In the genomic region with DNA sequence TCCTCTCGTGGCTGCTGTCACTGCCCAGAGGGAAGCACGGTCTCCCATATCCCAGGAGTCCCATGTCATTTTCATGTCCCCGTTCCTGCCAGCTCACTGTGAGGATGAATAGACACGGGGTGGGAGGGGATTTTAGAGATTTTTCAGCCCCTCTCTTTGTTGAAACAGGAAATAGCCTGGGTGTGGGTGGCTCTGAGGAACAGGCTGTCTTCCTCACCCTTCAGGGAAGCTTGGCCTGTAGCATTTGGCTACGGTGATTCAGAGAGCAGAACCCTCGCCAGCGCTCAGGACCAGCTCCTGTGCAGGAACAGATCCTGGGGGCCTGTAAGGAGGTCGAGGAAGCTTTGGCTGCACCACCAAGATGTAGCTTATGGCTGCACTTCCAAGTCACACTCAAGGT, we compare ENCODE assay signal across 22 mouse cellular contexts. TPM values are rescaled to one million over a fixed set of nuclear protein-coding genes. Genes with fewer than 3 reads are reported as not detected.
DNase-seq lines count a peak whose midpoint lies in the region; ATAC-seq and TF ChIP-seq lines count a peak whose summit lies in the region.
"Had no signal": no experiment of that assay in that cellular context is flagged by ENCODE, and none has a peak within 500 bp of the region (broad histone marks: within the 10 kb centered on the region; RNA-seq: fewer than 3 reads in every experiment).

No protein-coding gene starts in this region.

- TF ChIP-seq EP300 in lung, postnatal 0 days (IDR thresholded peaks at IDR 0.05), result no peak

- WGBS in lung, postnatal 0 days, result 61% methylated on average over 8 of the region's 8 CpGs

- H3K4me3 ChIP-seq in layer of hippocampus, adult 2 months, result no peak overlapping the region
- no peak overlapping the region for H3K4me3 ChIP-seq in lung, postnatal 0 days (ENCODE audit: low read depth, low read length)
- no peak overlapping the region for H3K4me3 ChIP-seq in cortical plate, adult 2 months (ENCODE audit: insufficient read depth, low read length)
- H3K4me3 ChIP-seq: erythroblast, embryonic 14.5 days; intestine, embryonic 15.5 days; liver, embryonic 12.5 days had no signal

- no peak overlapping the region for H3K4me2 ChIP-seq in lung, postnatal 0 days (replicated peaks; ENCODE audit: low read depth, low read length)
- H3K4me2 ChIP-seq: intestine, embryonic 15.5 days; liver, embryonic 12.5 days had no signal

- H3K27ac ChIP-seq in layer of hippocampus, adult 2 months, result peak overlapping the region; percentile 75
- no peak overlapping the region for H3K27ac ChIP-seq in lung, postnatal 0 days (ENCODE audit: low read length)
- peak overlapping the region; percentile 10; the same call in 1 of the 2 replicates for H3K27ac ChIP-seq in cortical plate, adult 2 months (ENCODE audit: insufficient read depth, low read length)
- H3K27ac ChIP-seq: hindbrain, postnatal 0 days; intestine, embryonic 15.5 days; liver, embryonic 12.5 days had no signal

- H3K4me1 ChIP-seq in lung, postnatal 0 days (ENCODE audit: insufficient read depth, low read depth, low read length), result no peaks in the 10 kb centered on the region
- H3K4me1 ChIP-seq in cortical plate, adult 2 months (ENCODE audit: control insufficient read depth, insufficient read depth, low read length), result peaks cover 12% of the 10 kb centered on the region
- H3K4me1 ChIP-seq: intestine, embryonic 15.5 days; liver, embryonic 12.5 days had no signal

- TF ChIP-seq POLR2A in cortical plate, adult 2 months (IDR thresholded peaks at IDR 0.05; ENCODE audit: extremely low read depth, insufficient read depth, low read length), result no peak

- H3K9me3 ChIP-seq in lung, postnatal 0 days (ENCODE audit: low read length), result no peaks in the 10 kb centered on the region
- H3K9me3 ChIP-seq: intestine, embryonic 15.5 days; liver, embryonic 12.5 days had no signal

- no peak for TF ChIP-seq CTCF in layer of hippocampus, adult 2 months (conservative IDR thresholded peaks at IDR 0.05)
- no peak for TF ChIP-seq CTCF in lung, postnatal 0 days (IDR thresholded peaks at IDR 0.05)
- TF ChIP-seq CTCF in cortical plate, adult 2 months (IDR thresholded peaks at IDR 0.05; ENCODE audit: extremely low read depth, insufficient read depth, low read length), result no peak

- DNase-seq in cerebellum, adult 9-11 months, result peak; percentile 59
- DNase-seq in cerebellum, postnatal 10 days, result no peak
- peak in 1 of 2 experiments; percentile 35 for DNase-seq in layer of hippocampus, adult 2 months (ENCODE audit: low spot score in 2 of 2)
- no peak for DNase-seq in layer of hippocampus, adult 11-12 months (ENCODE audit: low spot score)
- DNase-seq in lung, postnatal 10 days, result peak; percentile 3
- no peak for DNase-seq in lung, postnatal 0 days (ENCODE audit: low spot score)
- DNase-seq in heart, adult 9 months (ENCODE audit: low spot score in 2 of 2), result no peak
- DNase-seq: adrenal gland, postnatal 14 days; gastrocnemius, postnatal 10 days; heart, postnatal 14 days; kidney, adult 2 months; kidney, postnatal 36 days; liver, postnatal 0 days; midbrain, embryonic 14.5 days had no signal

- H3K36me3 ChIP-seq in lung, postnatal 0 days (ENCODE audit: insufficient read depth, low read length), result no peaks in the 10 kb centered on the region
- H3K36me3 ChIP-seq: intestine, embryonic 15.5 days; liver, embryonic 12.5 days had no signal

- H3K9ac ChIP-seq in lung, postnatal 0 days (replicated peaks; ENCODE audit: low read depth), result no peak overlapping the region
- H3K9ac ChIP-seq: intestine, embryonic 15.5 days; liver, embryonic 12.5 days; liver, postnatal 0 days had no signal

- no peaks in the 10 kb centered on the region for H3K27me3 ChIP-seq in lung, postnatal 0 days (replicated peaks; ENCODE audit: insufficient read depth, low read length)
- H3K27me3 ChIP-seq: intestine, embryonic 15.5 days; liver, embryonic 12.5 days had no signal

- no peak for ATAC-seq in lung, postnatal 0 days
- ATAC-seq: CD4-positive, CD25-positive, alpha-beta regulatory T cell, adult 4 months; forebrain, embryonic 16.5 days; hindbrain, postnatal 0 days; intestine, embryonic 15.5 days; liver, embryonic 12.5 days; liver, postnatal 0 days had no signal

RNA-seq across cellular contexts. Expression of gene Apba2, which starts 45.3 kb away (rescaled TPM):
- total RNA-seq in layer of hippocampus, adult 2 months (2021), result 100 to 1,000 TPM; 249 to 259 TPM
- polyA plus RNA-seq in lung, postnatal 0 days (2015; fragmentation: Nextera tagmentation; extraction: Ambion mirVana), result 1.1 and 1.3 TPM in 2 replicates
- polyA plus RNA-seq in cortical plate, adult 2 months (2012; rRNA removed), result 188 and 204 TPM in 2 replicates
- total RNA-seq: monocyte, adult 5-6 weeks had no signal
- polyA plus RNA-seq: CD4-positive, CD25-positive, alpha-beta regulatory T cell, adult 4 months; erythroblast, embryonic 14.5 days; liver, postnatal 0 days had no signal

Comparison
In these comparisons a context has a peak if more than half of its experiments do, and no peak if none do; other contexts are left out.
1. DNase-seq: peak in cerebellum, adult 9-11 months (single experiment) and lung, postnatal 10 days (single experiment); none in cerebellum, postnatal 10 days (0 of 2), layer of hippocampus, adult 11-12 months (single experiment), lung, postnatal 0 days (single experiment) and heart, adult 9 months (0 of 2).
2. RNA of gene Apba2, which starts 45.3 kb away (polyA plus RNA-seq): 188 to 204 TPM in cortical plate, adult 2 months; 1.1 to 1.3 TPM in lung, postnatal 0 days; every median in the first group is over 10 times any median in the second.